Mouse (Mus musculus): ENCODE data around the gene Arhgap5.

Arhgap5 gene

DNA sequence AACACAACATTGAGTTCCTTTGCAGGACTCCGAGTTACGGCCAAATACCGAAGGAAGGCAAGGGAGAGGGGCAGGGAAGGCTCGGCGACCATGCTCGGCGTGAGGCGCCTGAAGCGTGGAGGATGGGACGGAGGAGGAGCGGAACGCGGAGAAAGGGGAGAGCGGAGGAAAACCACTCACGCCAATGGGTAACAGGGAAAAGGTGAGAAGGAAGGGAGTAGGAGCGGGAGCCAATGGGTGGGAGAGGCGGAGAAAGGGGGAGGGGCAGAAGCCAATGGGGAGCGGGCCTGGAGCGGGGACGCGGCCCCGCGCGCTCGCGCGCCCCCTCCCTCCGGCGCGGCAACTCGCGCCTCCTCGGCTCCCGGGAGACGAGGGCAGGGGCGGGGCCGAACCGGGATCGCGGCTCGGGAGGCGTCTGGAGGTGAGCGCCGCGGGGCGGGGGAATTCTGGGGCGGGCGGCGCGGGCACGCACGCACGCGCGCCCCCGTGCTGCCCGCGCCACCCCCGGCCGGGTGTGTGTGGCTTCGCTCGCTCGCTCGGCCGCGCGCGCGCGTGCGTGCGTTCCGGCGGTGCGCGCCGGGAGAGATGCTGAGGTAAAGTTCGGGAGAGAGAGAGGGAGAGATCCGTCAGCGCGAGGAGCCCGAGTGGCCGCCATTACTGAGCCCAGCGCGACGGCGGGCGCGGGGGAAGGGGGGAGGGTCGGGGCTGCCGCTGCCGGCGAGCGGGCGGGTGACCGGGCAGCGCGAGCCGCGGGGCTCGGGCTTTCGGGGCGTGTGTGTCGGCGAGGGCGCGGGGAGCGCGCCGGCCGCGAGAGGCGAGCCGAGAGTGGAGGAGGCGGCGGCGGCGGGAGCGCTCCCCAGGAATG is at the start of gene Arhgap5:
Arhgap5 (plus strand) TSS at position 517 of the 865 bp plus-strand sequence.
- peak; percentile 27 to 43 for DNase-seq (ENCODE audit: low spot score in 2 of 2)

DNA sequence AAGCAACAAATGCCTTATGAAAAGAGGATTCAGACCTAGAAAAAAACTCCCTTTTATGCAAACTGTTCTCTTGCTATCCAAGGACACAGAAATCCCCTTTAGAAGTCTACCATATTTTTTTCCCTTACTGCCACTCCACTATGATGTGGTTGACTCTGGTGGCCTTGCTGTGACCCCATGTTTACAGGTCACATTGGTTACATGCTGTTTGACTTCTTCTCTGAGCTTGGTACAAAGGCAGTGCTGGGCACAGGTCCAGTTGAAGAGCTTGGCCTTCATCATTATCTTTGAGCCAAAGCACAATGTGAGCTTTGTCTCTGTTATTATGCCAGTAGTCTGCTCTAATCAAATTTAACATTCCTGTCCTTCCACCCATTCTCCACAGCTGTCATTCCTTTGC is 39.2 kb upstream of the Arhgap5 start:
- no peak for DNase-seq (ENCODE audit: low spot score in 2 of 2)

DNA sequence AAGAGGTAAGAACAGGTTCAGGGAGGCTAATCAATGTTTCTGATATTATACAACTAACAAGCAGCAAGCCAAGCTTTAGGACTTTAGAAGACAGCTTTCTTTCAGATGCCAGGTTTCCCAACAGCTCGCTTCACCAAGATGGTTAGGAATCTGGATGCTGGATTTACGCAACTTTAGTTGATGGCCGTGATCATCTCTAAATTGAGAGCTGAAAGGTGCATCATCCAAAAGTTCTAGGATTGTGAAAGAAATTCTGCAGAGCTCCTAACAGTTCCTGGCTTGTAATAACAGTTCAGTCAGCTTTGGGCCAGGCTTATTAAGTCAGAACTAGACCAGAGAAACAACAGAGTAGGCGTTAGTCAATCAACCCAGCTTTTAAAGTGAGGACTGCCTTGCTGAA is 32.2 kb upstream of the Arhgap5 start:
- no peak for DNase-seq (ENCODE audit: low spot score in 2 of 2)

DNA sequence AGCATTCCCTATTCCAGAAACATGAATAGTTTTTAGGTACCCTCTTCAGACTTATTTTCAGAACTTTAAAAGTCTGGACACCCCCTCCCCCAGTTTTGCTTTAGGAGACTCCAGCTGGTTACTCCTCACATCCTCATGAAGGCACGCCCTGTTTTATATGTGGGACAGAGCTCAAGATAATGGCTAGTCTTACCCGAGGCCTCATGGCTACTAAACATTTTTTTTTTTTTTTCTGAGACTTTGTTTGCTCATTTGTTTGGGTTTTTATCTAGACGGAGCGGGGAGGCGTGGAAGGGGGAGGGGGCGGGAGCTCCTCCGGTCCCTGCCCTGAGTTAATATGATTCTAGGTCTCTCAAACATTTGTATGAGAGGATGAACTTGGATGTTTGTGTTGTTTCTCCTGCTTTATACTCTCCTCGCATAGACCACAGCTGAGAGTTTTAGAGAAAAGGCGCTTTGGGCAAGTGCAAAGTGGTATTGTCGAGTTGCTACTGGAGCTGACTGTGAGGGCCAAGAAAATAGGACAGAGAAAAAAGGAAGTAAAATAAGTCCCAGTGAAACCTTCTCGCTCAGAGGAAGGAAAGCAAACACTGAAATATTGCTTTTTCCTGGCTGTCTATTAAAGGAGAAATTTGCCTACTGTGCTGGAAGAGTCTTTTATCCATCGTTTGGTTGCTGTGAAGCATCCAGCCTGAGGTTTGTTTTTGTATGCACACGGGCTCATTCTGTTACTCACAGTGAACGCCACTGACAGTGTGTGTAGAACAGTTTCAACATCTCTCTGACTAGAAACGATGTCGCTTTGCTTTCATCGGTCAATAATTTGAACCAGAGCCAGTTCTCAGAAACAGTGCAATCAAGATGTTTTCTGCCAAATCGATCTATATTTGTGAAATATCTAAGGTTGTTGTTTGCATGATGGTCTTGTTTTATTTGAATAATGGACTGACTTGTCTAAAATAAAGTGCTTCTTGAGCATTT is 29.5 kb upstream of the Arhgap5 start:
- no peak for DNase-seq (ENCODE audit: low spot score in 2 of 2)

DNA sequence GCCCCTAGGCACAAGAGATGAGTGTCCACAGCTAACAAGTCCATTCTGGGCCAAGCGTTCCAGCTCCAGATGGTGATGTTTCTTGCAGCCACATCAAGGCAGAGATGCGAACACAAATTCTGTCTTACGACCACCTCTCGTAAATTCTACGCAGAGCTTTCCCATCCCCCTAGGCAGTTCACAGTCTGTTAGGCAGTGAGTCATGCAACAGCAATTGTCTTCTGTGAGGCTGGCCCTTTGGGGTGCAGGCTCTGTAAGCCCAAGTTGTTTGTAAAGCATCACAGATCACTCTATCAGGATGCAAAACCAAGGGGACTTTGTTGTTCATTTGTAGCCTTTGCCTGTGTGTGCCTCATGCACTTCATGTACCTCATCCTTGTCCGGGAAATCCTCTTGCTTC is 27.7 kb upstream of the Arhgap5 start:
- DNase-seq (ENCODE audit: low spot score in 2 of 2), result no peak

DNA sequence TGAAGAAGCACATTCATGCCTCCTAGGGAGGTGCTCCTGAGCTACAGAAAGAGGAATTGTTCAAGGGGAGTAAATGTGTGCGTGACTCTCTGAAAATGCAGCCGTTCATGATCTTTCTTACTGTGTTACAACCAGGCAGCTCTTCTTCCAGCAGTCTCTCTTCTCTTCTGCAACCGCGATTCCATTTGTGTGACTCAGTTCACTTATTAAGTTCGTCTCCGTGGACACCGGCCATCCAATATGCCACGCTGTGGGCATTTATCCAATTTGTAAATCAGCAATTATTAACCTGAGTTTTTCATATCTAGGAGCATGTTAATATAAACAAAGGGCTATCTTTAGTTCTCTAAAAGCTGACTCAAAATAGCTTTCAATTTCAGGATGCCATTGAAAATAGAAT is 25.2 kb upstream of the Arhgap5 start:
- DNase-seq (ENCODE audit: low spot score in 2 of 2), result no peak

DNA sequence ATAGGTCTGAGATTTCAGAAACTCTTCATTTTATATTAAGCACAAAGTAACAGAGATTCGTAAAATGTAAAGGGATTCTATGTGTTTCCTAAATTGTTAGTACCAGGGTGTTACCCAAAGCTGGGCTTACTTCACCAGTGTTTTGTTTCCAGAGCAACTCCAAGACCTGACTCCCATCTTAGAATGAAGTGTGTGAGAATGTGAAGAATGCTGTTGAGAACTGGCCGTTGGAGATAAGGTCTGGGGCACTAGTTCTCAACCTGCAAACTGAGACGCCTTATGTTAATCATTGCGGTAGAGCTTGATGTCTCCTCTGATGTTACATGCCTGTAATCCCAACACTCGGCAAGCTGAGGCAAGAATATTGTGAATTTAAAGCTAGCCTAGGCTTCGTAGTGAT is 24.4 kb upstream of the Arhgap5 start:
- DNase-seq (ENCODE audit: low spot score in 2 of 2), result no peak

DNA sequence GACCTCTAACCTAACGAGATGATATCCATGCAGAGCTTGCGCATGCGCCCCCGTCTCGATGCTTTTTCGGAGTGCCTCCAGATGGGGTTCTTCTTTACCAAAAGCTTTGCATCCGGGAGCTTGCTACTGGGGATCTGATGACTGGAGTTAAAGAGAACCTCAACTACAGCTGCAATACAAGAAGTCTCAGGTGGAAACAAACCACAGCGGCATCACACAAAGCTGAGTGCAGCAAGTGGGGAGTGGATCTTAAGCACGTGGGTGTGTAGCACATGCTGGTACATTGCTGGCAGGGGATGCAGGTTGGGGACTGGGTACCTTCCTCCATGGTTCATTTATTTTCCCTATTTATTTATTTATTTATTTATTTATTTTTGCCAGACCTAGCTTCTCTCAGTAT is 22.9 kb upstream of the Arhgap5 start:
- DNase-seq (ENCODE audit: low spot score in 2 of 2), result no peak

DNA sequence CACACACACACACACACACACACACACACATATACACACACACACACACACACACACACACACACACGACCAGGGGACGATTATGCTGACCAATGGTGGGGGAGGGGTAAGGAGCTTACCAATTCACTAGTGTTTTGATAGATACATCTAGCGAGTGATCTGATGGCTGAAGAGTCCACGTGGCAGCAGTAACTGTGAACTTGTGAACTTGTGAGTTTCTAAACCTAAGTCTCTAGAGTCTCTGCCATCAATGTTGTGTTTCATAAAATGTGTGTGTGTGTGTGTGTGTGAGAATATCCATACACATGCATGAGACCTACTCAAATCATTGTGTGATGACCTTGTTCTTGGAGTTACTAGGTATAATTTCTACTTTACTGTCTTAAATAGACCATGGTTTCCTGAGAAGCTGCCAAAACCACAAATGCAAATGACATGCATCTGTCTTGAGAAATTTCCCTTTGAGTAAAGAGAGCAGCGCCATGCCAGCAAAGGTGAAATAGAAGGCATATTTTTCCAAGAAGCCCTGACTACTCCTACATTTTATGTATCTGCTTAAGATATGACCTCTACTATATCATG is 21.7 kb upstream of the Arhgap5 start:
- DNase-seq (ENCODE audit: low spot score in 2 of 2), result no peak

DNA sequence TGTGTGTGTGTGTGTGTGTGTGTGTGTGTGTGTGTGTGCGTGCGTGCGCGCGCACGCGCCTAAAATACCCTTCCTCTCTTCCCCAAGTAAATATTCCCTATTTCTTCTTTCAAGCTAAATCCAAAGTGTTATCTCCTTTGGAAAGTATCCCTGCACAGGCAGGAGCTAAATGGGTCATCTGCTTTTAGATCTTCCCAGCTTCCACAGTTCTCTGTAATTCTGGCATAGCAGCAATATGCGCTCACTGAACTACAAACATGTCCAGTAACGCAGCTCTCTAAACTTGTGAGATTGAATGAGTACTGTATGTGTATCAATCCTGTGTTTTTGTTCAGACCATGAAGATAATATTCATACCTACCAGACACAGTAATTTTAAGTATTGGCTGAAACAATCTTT is 20.6 kb upstream of the Arhgap5 start:
- DNase-seq (ENCODE audit: low spot score in 2 of 2), result no peak

DNA sequence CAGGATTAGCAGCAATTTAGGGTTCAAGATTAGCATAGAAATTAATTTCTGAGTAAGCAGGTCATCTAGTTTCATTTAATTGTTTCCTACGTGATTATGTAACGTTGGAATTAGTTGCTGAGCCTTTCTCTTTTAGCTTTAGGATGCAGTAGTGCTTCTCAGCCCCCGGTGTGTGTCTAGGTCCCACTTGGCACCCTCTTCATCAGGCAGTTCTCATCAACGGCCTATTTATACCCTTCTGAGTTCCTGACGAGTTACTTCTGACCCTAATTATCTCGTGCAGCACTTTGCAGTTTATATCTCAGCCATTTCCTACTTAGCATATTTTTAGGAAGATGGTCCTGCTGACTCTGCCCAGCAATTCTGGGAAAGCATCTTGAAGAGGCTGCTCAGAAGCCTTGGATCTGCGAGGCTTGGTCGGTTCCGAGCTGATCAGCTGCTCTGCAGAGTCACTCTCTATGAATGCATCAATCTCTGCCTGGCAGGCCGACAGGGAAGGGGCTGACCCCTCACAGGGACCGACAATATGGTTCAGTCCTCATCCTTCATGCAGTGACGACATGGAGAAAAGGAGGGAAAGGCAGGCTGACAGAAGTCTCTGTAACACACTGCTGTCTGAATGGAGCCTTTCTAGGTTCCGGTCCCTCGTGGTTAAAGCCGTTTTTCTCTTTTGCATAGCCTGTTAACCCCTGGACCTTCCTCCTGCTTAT is 15.4 kb upstream of the Arhgap5 start:
- no peak for DNase-seq (ENCODE audit: low spot score in 2 of 2)

DNA sequence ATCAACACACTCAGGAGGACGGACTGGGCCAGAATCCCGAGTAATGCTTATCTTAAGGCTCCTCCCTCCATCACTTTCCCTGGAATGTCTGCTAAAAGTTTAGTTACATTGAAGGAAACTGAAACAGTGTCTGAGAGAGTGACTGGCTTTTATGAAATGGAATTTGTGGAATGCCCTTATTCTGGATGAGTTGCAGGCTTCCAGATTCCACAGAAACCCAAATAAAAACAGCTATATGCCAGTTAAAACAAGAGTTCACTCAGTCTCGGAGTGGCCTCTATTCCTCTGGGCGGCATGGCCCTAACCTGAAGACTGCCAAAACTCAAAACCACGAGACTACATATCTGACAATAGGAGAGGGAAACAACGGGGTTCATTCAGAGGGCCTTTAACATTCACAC is 10.5 kb upstream of the Arhgap5 start:
- DNase-seq (ENCODE audit: low spot score in 2 of 2), result no peak

DNA sequence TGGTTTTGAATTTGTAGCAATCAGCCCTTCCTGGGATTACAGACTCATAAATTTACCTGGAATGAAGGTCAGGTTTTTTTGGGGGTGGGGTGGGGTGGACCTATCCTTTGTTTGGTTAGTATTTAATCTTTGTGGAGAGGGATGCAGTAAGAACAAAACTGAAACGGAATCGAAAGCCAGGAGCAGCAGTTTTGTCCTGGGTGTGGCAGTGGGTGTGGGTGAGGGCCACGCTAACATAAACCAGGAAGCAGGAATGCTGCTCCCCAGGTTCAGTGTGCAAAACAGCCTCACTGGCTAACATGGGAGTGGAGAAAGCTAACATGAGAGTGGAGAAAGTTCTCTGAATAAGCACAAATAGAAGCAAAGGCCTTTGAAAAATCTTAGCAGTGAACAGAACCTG is 6.6 kb upstream of the Arhgap5 start:
- no peak for DNase-seq (ENCODE audit: low spot score in 2 of 2)

DNA sequence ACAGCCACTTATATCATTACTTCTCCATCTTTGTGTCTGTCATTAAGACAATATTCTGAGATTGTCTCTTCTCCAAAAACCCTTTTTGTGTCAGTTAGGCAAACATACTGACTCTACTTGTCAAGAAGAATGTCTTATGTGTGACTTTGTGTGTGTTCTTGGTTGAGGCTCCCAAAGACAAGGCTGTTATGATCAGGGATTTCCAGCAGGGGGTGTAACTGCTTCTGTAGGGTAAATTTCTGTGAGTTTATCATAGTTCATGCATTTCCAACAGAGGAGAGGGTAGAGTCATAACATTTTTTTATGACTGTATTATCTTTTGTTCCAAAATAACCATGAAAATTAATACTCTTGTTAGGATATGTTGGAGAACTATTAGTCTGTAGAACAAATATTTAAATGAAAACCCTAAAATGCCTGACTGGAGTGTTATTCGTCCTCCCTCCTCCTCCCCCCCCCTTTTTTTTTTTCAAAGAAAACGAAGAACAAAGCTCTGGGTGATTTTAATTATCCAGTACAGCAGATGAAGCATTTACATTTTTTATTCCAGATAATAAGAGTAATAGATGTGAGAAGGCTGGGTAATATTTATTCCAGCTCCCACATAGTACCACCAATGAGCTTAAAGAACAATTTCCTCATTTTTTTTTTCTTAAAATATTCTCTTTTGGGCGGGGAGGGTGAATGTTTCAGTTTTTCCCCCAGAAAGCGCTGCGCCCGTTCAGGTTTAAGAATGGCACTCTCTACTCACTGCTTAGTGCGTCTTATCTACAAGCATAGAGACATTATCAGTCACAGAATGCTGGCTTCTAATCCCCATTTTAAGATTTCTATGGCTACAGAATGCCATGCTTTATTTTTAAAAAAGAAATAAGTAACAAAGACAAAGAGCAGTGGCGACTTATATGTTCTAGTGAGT is 2.6 kb upstream of the Arhgap5 start:
- DNase-seq (ENCODE audit: low spot score in 2 of 2), result no peak

DNA sequence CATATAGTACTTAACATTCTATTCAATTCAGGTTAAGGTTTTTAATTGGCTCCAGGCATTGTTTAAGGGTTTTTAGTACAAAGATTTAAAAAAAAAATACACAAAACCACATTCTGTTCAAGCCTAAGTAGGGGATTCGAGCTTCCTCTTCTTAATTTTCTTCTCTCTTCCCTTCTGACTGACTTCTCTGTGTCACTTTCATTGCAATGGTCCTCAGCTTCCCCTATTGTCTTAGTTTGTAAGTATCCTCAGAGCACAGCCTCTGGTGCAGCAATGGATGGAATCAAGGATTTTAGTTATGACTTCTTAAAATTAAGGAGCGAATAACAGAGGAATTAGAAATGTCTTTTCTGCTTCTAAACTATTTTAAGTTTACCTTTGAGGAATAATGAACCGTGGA is 1.6 kb upstream of the Arhgap5 start:
- no peak for DNase-seq (ENCODE audit: low spot score in 2 of 2)

DNA sequence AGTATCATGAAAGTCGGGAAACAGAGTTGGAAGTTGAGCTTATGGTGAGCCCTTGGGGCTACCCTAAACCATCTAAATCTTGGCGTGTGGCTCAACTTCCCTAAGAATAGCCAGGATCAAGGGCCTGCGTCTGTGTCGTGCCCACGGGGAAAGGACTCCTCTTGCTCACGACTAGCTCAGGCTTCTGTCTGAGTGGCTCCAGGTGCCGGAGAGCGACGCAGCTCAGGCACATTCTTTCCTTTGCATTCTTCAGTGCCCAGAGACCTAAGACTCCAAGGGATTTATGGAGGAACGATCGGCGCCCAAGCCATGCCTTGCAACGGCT is 679 bp upstream of the Arhgap5 start:
- no peak for DNase-seq (ENCODE audit: low spot score in 2 of 2)

DNA sequence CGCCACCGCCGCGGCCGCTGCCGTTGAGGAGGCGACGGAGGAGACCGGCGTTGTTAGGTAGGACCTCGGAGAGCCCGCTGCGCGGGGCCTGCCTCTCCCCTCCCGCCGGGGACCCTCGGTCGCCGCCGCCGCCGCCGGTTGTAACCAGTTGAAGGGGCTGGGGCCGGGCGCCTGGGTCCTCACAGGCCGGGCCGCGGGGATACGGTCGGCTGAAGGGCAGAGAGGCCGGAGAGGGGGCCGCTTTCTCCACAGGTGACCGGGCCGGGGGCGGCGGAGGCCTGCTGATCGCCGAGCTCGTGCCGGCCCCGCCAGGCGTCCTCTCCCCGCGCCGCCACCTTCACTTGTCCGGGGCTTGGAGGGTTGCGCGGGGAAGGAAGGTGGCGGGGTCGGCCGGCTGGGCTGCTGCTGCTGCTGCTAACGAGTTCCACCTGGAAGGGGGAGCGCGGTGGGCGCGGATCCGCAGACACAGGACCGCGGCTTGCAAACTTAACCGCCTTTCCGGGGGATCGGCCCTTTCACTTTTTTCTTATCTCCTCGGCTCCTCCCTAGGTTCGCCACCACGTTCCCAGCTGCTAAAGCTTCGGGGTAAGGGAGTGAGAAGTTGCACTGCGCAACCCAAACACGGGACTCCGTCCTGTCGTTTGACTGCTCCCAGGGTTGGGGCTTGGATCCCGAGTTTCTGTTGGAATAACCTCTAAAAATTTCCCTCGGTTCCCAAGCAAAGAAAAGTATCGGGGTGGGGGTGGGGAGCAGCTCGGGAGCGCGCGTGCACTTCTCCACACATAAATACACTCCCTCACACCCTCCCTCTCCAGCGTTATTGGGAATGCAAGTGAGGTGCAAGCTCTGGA is 784 bp downstream of the Arhgap5 start:
- peak in 1 of 2 experiments; percentile 11 for DNase-seq (ENCODE audit: low spot score in 2 of 2)

DNA sequence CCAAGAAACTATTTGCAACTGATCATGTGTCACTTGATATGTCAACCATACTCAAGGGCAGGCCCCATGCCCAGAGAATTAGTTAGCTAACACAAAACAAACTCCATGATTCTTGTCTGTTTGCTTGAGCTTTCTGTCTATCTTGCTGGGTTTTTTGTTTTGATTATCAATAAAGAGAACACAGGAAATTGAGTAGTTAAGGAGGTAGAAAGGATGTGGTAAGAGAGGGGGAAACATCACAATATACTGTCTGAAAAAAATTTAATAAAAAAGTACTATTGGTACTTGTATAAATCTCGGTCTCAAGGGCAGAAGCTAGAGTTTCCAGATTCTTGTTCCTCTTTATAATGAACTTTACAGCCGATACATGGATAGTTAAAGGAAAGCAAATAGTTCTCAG is 20.9 kb downstream of the Arhgap5 start:
- no peak for DNase-seq (ENCODE audit: low spot score in 2 of 2)

DNA sequence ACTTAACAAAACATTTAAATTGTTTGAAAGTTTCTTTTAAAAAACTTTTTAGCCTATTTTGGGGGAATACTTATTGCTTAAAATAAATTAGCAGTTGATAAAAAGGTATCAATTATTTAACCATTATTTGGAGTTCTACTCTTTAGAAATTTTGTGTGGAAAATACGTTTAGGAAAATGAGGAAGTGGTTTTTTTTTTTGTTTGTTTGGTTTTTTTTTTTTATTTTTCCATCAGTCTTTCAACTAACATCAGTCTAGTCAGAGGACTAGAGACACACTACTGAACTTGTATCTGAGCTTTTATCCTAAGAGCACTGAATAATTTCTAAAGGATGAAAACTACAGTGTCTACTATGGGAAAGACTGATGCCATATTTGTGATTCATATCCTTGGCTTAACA is 21.7 kb downstream of the Arhgap5 start:
- no peak for DNase-seq (ENCODE audit: low spot score in 2 of 2)

DNA sequence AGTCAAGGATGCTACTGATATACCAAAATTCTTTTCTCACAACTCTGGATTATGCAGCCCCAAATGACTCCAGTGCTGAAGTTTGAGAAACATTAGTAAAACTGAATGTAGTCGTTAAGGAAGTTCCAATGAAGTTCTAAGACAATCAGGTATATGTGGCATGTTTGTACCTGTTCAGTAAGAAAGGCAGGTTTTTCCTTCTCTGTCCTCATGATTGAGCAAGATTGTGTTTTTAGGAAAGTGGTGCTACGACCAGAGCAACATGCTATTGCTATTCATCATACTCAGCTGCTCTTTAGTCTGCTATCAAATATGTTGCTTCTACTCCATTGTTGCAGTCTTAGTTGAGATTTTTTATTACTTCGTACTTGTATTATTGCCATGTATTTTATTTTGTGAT is 26.0 kb downstream of the Arhgap5 start:
- DNase-seq (ENCODE audit: low spot score in 2 of 2), result no peak
